Mouse (Mus musculus) cerebellum, postnatal 25 days (tissue): ENCODE data around the gene Snx3.

ENCODE experiments used
- DNase-seq, 2 experiments: peaks; one replicate each; pipeline ENCODE4 v3.0.0; 2021; ENCODE audit warnings: mixed read lengths in 2 of 2

Gene Snx3

GRCm38 (mm10) chr10:42579475-42580130, 77.8 kb downstream of the Snx3 start:
- DNase-seq, result no peak

DNA sequence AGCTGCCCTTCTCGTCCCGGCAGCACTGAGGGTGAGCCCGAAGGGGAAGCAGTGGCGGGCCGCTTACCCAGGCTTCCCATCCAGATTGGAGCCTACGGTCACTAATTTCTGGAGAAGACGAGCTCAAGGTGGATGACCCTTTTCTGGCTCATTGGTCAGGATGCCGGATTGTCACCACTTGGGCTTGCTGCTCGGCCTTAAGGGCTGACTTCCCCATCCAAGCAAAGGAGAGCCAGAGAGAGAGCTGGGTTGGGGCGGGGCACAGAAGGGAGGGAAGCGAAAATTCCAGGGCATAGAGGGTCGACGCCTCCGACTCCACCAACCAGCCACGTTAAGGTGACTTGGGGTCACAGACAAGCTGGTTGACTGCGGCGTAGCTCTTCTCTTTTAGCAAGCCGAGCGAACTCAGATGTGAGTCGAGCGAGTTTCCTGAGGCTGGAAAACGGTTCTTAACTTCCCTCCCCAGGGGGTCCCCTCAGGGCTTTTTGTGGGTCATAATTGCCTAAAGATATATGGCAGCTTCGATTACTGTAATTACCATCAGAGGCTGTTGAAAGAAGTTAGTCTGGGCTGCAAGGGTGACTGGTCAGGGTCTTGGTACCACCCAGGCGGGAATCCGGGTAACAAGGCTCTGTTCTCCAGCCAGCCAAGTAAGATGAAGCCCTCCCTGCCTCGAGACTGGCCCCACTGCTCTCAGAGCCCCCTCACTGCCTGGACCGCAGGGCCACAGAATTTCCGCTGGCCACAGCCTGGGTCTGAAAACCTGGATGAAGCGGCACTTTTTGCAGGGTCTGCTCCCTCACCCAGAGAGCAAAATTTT, 78.5 kb downstream of the Snx3 start:
- DNase-seq, result no peak

- no peak for DNase-seq
These were observed 79.1 kb downstream of the Snx3 start for GRCm38 (mm10) chr10:42580951-42581277.

DNA sequence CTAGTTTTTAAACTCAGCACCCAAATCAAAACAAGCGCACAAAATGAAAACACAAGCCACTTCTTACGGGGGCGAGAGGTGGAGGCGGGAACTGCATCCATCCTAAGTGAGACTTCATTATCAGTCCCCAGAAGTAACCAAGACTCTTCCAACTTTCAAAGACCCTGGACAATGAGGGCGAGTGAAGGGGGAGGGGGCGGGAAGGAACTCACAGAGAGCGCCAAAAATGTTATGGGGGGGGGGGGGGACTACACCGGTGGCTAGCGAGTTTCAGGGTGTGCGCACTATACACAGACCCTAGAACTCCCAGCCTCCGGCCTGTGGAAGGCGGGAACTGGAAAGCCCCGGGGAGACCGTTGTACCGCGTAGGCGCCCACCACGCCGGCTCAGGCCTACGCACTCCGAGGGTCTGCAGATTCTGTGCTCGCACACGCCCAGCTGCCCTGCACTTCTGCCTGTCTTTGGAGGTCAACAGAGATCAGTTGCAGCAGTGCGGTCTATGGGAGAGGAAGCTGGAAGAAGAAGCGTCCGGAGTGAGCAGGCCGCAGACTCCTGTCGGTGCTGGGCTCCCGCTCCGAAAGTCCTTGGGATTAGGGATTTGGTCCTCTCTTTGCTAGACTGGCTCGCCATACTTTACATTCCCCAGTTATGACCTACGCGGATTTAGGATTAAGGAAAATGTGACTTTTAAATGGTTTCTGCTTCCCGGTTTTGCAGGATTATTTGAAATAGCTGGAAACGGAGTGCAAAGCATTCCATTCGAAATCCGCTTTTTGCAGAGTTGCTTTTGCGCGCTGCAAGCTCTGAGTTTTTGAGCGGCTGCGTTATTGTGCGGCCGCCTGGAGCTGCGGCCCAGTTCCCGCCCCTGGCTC, 80.1 kb downstream of the Snx3 start:
- peak in 1 of 2 experiments; percentile 13 for DNase-seq

GRCm38 (mm10) chr10:42582566-42583110, 80.8 kb downstream of the Snx3 start:
- DNase-seq, result peak; percentile 17 to 19

- peak; percentile 12 to 36 for DNase-seq
These were observed 81.5 kb downstream of the Snx3 start, which contains the start of the genes Nr2e1 and Ostm1 for GRCm38 (mm10) chr10:42583157-42583872. Gene Nr2e1 (minus strand): TSS chr10:42583632. Gene Ostm1 (plus strand): TSS chr10:42583822.

GRCm38 (mm10) chr10:42583902-42584435, 82.1 kb downstream of the Snx3 start:
- peak in 1 of 2 experiments; percentile 18 for DNase-seq

GRCm38 (mm10) chr10:42584436-42584983, 82.7 kb downstream of the Snx3 start:
- peak in 1 of 2 experiments; percentile 15 for DNase-seq
